Mouse (Mus musculus) heart, embryonic 14.5 days (tissue): ENCODE data around the gene Cct8l1. TPM values are rescaled to one million over a fixed set of nuclear protein-coding genes. Genes with fewer than 3 reads are reported as not detected.

ENCODE experiments used
- ATAC-seq: fragments of 200-750 bp; cut with Nextera tagmentation; 2 replicates; pipeline ENCODE4 v1.8.0; 2017; ENCODE audit warnings: low read depth, moderate TSS enrichment; ENCODE audit not compliant: insufficient number of reproducible peaks, insufficient read depth, low FRiP score
- H3K27ac ChIP-seq, 2 experiments: fragments of 200-500 bp in 1 of 2; fragments of 300-500 bp in 1 of 2; sonication (generic) in 1 of 2; replicated peaks in 1 of 2; 2 replicates each; pipeline ENCODE4 v1.5.1; 2012 to 2014; ENCODE audit warnings: low read depth in 2 of 2, low read length in 2 of 2, control low read depth in 1 of 2, mild to moderate bottlenecking in 1 of 2, mixed read lengths in 1 of 2; ENCODE audit not compliant: control insufficient read depth in 1 of 2, insufficient read depth in 1 of 2
- H3K27me3 ChIP-seq: fragments of 300-500 bp; sonication (generic); 2 replicates; pipeline ENCODE4 v1.6.1; 2014; ENCODE audit warnings: mild to moderate bottlenecking, low read length, control low read depth; ENCODE audit not compliant: control insufficient read depth, insufficient read depth
- H3K36me3 ChIP-seq: fragments of 300-500 bp; sonication (generic); 2 replicates; pipeline ENCODE4 v1.6.1; 2014; ENCODE audit warnings: mild to moderate bottlenecking, control low read depth, low read length, mixed read lengths; ENCODE audit not compliant: control insufficient read depth, insufficient read depth
- H3K4me1 ChIP-seq, 2 experiments: fragments of 200-500 bp in 1 of 2; fragments of 300-500 bp in 1 of 2; sonication (generic) in 1 of 2; 2 replicates each; pipeline ENCODE4 v1.6.1; 2012 to 2014; ENCODE audit warnings: low read length in 2 of 2, control low read depth in 1 of 2, mixed read lengths in 1 of 2; ENCODE audit not compliant: control insufficient read depth in 2 of 2, insufficient read depth in 2 of 2
- H3K4me2 ChIP-seq: fragments of 300-500 bp; sonication (generic); 2 replicates; pipeline ENCODE4 v1.6.1; 2014; ENCODE audit warnings: mild to moderate bottlenecking, low read length
- H3K4me3 ChIP-seq, 2 experiments: fragments of 200-500 bp in 1 of 2; fragments of 300-500 bp in 1 of 2; sonication (generic) in 1 of 2; 2 replicates each; pipeline ENCODE4 v1.5.1; 2012 to 2014; ENCODE audit warnings: low read length in 2 of 2, mild to moderate bottlenecking in 2 of 2, control low read depth in 1 of 2, low read depth in 1 of 2, moderate library complexity in 1 of 2; ENCODE audit not compliant: control insufficient read depth in 1 of 2, insufficient read depth in 1 of 2
- H3K9ac ChIP-seq: fragments of 300-500 bp; sonication (generic); 2 replicates; pipeline ENCODE4 v1.6.1; 2014; ENCODE audit warnings: mild to moderate bottlenecking, low read length
- H3K9me3 ChIP-seq: fragments of 300-500 bp; sonication (generic); 2 replicates; pipeline ENCODE4 v1.6.1; 2016; ENCODE audit warnings: low read length, control low read depth; ENCODE audit not compliant: control insufficient read depth
- WGBS: fragments of 180-500 bp; shearing (Covaris S2); extraction: QIAGEN DNeasy Blood & Tissue Kit; methylation state at CpG from one replicate; pipeline ENCODE4 v1.1.7; 2014; 5-methylcytosine and 5-hydroxymethylcytosine counted together
- polyA plus RNA-seq: library from polyadenylated mRNA; unstranded; fragments of >200 nt; fragmentation: Nextera tagmentation; extraction: Ambion mirVana; gene quantifications from 2 replicates; pipeline ENCODE4 v1.2.1, GENCODE M21; 2014

The Cct8l1 gene
- polyA plus RNA-seq, 1 experiment from 2014 or later: not detected

DNA sequence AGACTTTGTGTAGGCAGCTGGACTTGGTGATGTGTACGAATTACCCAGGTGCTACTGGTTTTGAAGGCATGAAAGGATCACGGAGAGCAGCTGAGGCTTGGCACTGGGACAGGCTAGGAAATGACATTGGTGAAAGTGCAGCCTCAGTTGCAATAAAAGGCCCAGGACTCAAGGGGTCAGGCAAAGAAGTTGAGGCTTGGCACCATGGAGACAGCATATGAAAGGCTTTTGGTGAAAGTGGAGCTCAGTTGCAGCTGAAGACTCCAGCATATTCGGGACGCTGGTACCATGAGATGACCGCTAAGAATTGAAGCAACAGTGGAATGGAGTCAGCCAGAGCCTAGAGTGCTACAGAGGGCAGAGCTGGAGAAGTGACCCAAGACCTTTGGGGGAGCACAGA, 39.8 kb downstream of the Cct8l1 start:
- Histone ChIP-seq H3K27me3 (no peaks in the 10 kb centered on the region), H3K9me3 (no peaks in the 10 kb centered on the region), H3K9ac (no peak overlapping the region), H3K36me3 (no peaks in the 10 kb centered on the region), H3K4me3 (no peak overlapping the region), H3K4me2 (no peak overlapping the region), H3K4me1 (no peaks in the 10 kb centered on the region), H3K27ac (no peak overlapping the region)
- WGBS: 76% methylated on average over 5 of the region's 5 CpGs
- ATAC-seq: no peak

DNA sequence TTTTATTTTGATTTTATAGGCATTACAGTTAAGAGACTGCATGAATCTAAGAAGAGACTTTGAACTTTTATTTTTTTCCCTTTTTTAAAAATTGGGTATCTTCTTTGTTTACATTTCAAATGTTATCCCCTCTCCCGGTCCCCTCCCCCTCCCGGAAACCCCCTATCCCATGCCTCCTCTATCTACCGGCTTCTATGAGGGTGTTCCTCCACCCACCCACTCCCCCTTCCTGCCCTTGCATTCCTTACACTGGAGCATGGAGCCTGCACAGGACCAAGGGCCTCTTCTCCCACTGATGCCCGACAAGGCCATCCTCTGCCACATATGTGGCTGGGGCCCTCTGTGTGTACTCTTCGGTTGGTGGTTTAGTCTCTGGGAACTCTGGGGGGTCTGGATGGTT, 40.5 kb downstream of the Cct8l1 start:
- Histone ChIP-seq H3K9me3 (no peaks in the 10 kb centered on the region), H3K9ac (no peak overlapping the region), H3K4me1 (no peaks in the 10 kb centered on the region), H3K4me2 (no peak overlapping the region), H3K4me3 (no peak overlapping the region), H3K27me3 (no peaks in the 10 kb centered on the region), H3K36me3 (no peaks in the 10 kb centered on the region), H3K27ac (no peak overlapping the region)
- no peak for ATAC-seq
- WGBS: 65% methylated on average over 5 of the region's 5 CpGs

Other genes starting within 250 kb of the Cct8l1 start
- gene Kmt2c, start 17.3 kb upstream of the Cct8l1 start, polyA plus RNA-seq: 14.0 and 15.4 TPM in 2 replicates
- 8.1 and 9.0 TPM in 2 replicates for gene Xrcc2, start 189.8 kb downstream of the Cct8l1 start, polyA plus RNA-seq
- 40.5 and 43.7 TPM in 2 replicates for gene Actr3b, start 243.9 kb downstream of the Cct8l1 start, polyA plus RNA-seq